Mouse (Mus musculus) C2C12 (cell line): ENCODE measurements around the gene Cramp1l. TPM values are rescaled to one million over a fixed set of nuclear protein-coding genes. Genes with fewer than 3 reads are reported as not detected.

Experiments used
- H3K27me3 ChIP-seq: one replicate; pipeline ENCODE4 v1.6.1; 2011; ENCODE audit not compliant: control insufficient read depth, insufficient read depth, insufficient read length
- H3K36me3 ChIP-seq: one replicate; pipeline ENCODE4 v1.6.1; 2011; ENCODE audit not compliant: control insufficient read depth, insufficient read depth
- H3K4me3 ChIP-seq: one replicate; pipeline ENCODE4 v1.5.1; 2011; ENCODE audit warnings: mild to moderate bottlenecking, control low read depth; ENCODE audit not compliant: poor library complexity, insufficient read depth, severe bottlenecking
- H3K79me2 ChIP-seq: one replicate; pipeline ENCODE4 v1.6.1; 2011; ENCODE audit not compliant: control insufficient read depth, insufficient read depth
- H3K79me3 ChIP-seq: one replicate; pipeline ENCODE4 v1.6.1; 2011; ENCODE audit warnings: low read depth, control low read depth
- H3ac ChIP-seq: one replicate; pipeline ENCODE3; 2011; ENCODE audit warnings: low read depth; ENCODE audit not compliant: control insufficient read depth, insufficient read length
- CEBPB ChIP-seq: IDR thresholded peaks from one replicate; pipeline ENCODE4 v1.6.1; 2011; ENCODE audit warnings: low read depth, mild to moderate bottlenecking, control low read depth, moderate library complexity
- CTCF ChIP-seq: IDR thresholded peaks from one replicate; pipeline ENCODE4 v1.5.1; 2011; ENCODE audit not compliant: control insufficient read depth, insufficient read depth, insufficient read length
- FOSL1 ChIP-seq: IDR thresholded peaks from one replicate; pipeline ENCODE4 v1.8.0; 2011; ENCODE audit warnings: mild to moderate bottlenecking, low read length; ENCODE audit not compliant: poor library complexity, insufficient read depth, severe bottlenecking
- MAX ChIP-seq: IDR thresholded peaks from one replicate; pipeline ENCODE4 v1.6.1; 2011; ENCODE audit warnings: mild to moderate bottlenecking, control low read depth
- MYOD1 ChIP-seq: IDR thresholded peaks from one replicate; pipeline ENCODE4 v1.6.1; 2011; ENCODE audit warnings: low read depth; ENCODE audit not compliant: control insufficient read depth, insufficient read length
- MYOG ChIP-seq: IDR thresholded peaks from one replicate; pipeline ENCODE4 v1.6.1; 2011; ENCODE audit not compliant: control insufficient read depth, insufficient read length; ENCODE audit errors: extremely low read depth
- USF1 ChIP-seq: IDR thresholded peaks from one replicate; pipeline ENCODE4 v1.6.1; 2011; ENCODE audit warnings: low read depth, mild to moderate bottlenecking, control low read depth, moderate library complexity
- polyA plus RNA-seq: library from polyadenylated mRNA; unstranded; fragments of >200 nt; fragmentation: generic; extraction: Trizol; gene quantifications from one replicate; pipeline ENCODE4 v1.2.1, GENCODE M21; 2012; ENCODE audit warnings: missing spikeins

Cramp1l gene
- polyA plus RNA-seq, 1 experiment, result 4.3 TPM

DNA sequence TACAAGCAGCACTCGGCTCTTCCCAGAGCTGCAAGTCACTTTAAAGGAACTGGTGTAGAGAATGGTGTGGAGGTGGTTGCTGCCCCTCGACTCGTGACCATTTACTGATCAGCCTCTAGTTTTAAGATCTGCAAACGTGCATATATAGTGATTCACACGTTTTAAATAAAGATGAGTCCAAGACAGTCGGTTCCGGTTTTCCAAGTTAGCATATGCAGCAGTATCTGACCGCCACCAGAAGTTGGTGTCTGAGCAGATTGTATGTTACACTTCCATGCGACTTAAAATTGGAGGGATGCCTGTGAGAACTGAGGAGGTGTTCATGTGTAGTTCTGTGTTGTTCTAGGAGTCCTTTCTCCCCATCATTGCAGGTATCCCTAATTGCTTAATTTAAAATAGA is 37.7 kb upstream of the Cramp1l start:
- Histone ChIP-seq H3ac (no peak overlapping the region), H3K4me3 (no peak overlapping the region), H3K79me3 (no peaks in the 10 kb centered on the region), H3K79me2 (no peaks in the 10 kb centered on the region), H3K36me3 (no peaks in the 10 kb centered on the region), H3K27me3 (no peaks in the 10 kb centered on the region)
- no peak for TF ChIP-seq FOSL1
- no peak for TF ChIP-seq MYOG
- no peak for TF ChIP-seq CEBPB
- no peak for TF ChIP-seq USF1
- TF ChIP-seq MAX, result no peak
- TF ChIP-seq MYOD1, result no peak
- TF ChIP-seq CTCF, result no peak

DNA sequence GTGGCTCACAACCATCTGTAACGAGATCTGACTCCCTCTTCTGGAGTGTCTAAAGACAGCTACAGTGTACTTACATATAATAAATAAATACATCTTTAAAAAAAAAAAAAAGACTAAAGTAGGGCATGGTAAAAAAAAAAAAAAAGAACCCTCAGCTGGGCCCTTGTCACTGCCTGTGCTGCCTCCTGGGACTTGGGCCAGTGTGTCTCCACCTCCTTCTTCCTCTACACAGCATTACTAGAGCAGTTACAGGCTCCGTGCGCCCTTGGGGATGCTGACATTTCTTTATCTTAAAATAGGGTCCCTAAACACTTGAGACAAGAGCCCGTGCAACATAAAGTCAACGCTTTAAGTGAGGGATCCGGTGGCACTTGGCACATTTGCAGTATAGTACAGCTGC is 31.6 kb upstream of the Cramp1l start:
- Histone ChIP-seq H3K79me2 (no peaks in the 10 kb centered on the region), H3K27me3 (no peaks in the 10 kb centered on the region), H3K79me3 (no peaks in the 10 kb centered on the region), H3K4me3 (no peak overlapping the region), H3ac (no peak overlapping the region), H3K36me3 (no peaks in the 10 kb centered on the region)
- TF ChIP-seq USF1 (no peak), FOSL1 (no peak), MAX (no peak), CTCF (no peak), MYOG (no peak), CEBPB (no peak), MYOD1 (no peak)

- no peak overlapping the region for H3ac ChIP-seq
- H3K4me3 ChIP-seq, result no peak overlapping the region
- no peak for TF ChIP-seq CTCF
- TF ChIP-seq MYOG, result no peak
- no peak for TF ChIP-seq MAX
- no peak for TF ChIP-seq CEBPB
- TF ChIP-seq USF1, result no peak
- no peak for TF ChIP-seq MYOD1
- no peaks in the 10 kb centered on the region for H3K27me3 ChIP-seq
- no peaks in the 10 kb centered on the region for H3K79me3 ChIP-seq
- no peaks in the 10 kb centered on the region for H3K36me3 ChIP-seq
- H3K79me2 ChIP-seq, result no peaks in the 10 kb centered on the region
Observed at GRCm38 (mm10) chr17:25045281-25045680, 29.7 kb upstream of the Cramp1l start.

DNA sequence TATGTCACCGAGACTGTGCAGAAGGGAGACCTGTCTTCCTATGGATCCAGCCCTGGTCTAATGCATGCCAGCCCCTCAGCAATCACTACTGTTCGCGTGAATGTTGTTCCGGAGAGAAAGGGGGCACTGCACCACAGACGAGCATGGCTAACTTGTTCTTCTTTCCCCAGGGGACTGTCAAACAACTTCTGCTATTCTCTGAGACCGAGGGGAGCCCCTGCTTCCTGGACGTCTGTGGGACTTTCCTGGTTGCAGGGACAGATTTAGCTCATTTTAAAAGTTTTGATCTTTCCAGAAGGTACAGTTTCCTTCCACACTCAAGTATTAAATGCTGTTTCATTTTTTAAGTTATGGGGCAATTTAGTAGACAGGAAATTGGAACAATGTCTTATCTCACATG is 29.3 kb upstream of the Cramp1l start:
- Histone ChIP-seq H3K79me3 (no peaks in the 10 kb centered on the region), H3K79me2 (no peaks in the 10 kb centered on the region), H3K27me3 (no peaks in the 10 kb centered on the region), H3K4me3 (no peak overlapping the region), H3ac (no peak overlapping the region), H3K36me3 (no peaks in the 10 kb centered on the region)
- no peak for TF ChIP-seq CTCF
- no peak for TF ChIP-seq MAX
- TF ChIP-seq MYOG, result no peak
- no peak for TF ChIP-seq CEBPB
- TF ChIP-seq MYOD1, result no peak
- no peak for TF ChIP-seq USF1
- no peak for TF ChIP-seq FOSL1

DNA sequence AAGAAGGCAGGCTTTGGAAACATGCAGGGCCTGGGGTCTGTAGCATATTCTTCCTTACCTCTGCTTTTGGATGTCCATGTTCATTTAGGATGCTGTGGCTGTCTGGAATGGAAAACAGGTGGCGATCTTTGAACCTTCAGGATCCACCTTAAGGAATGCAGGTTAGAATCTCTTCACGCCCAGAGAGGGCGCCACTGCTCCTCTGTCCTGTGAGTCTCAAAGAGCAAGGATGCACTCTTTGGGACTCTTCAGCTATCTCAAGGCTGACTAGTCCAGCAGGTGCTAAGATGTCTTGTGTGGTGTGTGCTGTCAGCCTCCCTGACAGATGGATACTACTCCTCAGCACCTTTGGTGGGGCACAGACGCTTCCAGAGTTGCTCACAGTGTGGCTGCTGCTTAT is 20.6 kb upstream of the Cramp1l start:
- Histone ChIP-seq H3K36me3 (peaks cover 5% of the 10 kb centered on the region), H3K4me3 (no peak overlapping the region), H3ac (no peak overlapping the region), H3K79me3 (no peaks in the 10 kb centered on the region), H3K79me2 (no peaks in the 10 kb centered on the region), H3K27me3 (no peaks in the 10 kb centered on the region)
- TF ChIP-seq FOSL1 (no peak), MYOG (no peak), MAX (no peak), USF1 (no peak), CEBPB (no peak), MYOD1 (no peak), CTCF (no peak)

- no peak for TF ChIP-seq CTCF
- peak; percentile 59 for TF ChIP-seq MAX
- H3K36me3 ChIP-seq, result peaks cover 13% of the 10 kb centered on the region
- peak overlapping the region; percentile 74 for H3K4me3 ChIP-seq
- H3ac ChIP-seq, result peak overlapping the region; percentile 43
- no peaks in the 10 kb centered on the region for H3K27me3 ChIP-seq
- peaks cover 34% of the 10 kb centered on the region for H3K79me3 ChIP-seq
- peaks cover 45% of the 10 kb centered on the region for H3K79me2 ChIP-seq
Observed at GRCm38 (mm10) chr17:25016292-25017132, 924 bp upstream of the Cramp1l start.
